Mouse (Mus musculus): ENCODE measurements at regions not wholly inside any gene's neighbourhood (a gene's known extent, or its start where the extent isn't known, plus 50 kb on each side); places are given as distances from the start of the nearest gene placed in this dataset.

DNA sequence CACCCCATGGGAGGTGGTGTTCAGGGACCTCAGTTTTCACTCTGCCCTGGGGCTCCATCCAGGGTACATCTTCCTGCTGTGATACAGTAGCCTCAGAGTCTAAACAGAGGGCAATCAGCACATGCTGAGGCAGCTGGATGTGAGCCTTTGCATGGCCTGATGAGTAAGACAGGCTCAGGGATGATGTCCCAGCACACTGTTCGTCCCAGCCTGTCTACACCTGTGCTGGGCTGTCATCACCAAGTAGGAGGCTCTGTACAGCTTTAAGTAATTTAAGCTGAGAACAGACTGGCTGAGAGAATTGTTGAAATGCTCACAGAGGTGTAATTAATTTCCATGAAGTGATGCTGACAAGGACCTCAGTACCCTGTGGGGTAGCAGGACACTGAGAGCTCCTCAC is 132.8 kb upstream of the Adamts18 start:
- no peak for TF ChIP-seq TBP (IDR thresholded peaks at IDR 0.05; ENCODE audit: low read depth, low read length)
- TF ChIP-seq ZMIZ1 (IDR thresholded peaks at IDR 0.05; ENCODE audit: low read depth, low read length), result no peak
- no peaks in the 10 kb centered on the region for H3K4me1 ChIP-seq (ENCODE audit: control insufficient read depth in 1 of 2, insufficient read depth in 2 of 2, low read length in 2 of 2)
- no peak overlapping the region for H3K4me3 ChIP-seq (ENCODE audit: control insufficient read depth in 1 of 2, insufficient read depth in 1 of 2, low read depth in 2 of 2, low read length in 2 of 2)
- DNase-seq (ENCODE audit: low read depth, low spot score), result no peak
- no peak overlapping the region for H3K27ac ChIP-seq (ENCODE audit: control insufficient read depth, low read depth, low read length)
- no peaks in the 10 kb centered on the region for H3K79me2 ChIP-seq (ENCODE audit: control insufficient read depth, insufficient read depth, low read length, poor library complexity)
- H3K27me3 ChIP-seq (ENCODE audit: control insufficient read depth in 1 of 2, insufficient read depth in 2 of 2, low read length in 2 of 2), result no peaks in the 10 kb centered on the region; a peak in 1 of 4 replicates
- H3K9ac ChIP-seq (ENCODE audit: control insufficient read depth, low read depth, low read length, poor library complexity, severe bottlenecking), result no peak overlapping the region
- no peaks in the 10 kb centered on the region for H3K9me3 ChIP-seq (replicated peaks; ENCODE audit: insufficient read depth, low read length)
- no peaks in the 10 kb centered on the region for H3K36me3 ChIP-seq (ENCODE audit: control insufficient read depth in 1 of 2, insufficient read depth in 2 of 2, low read length in 2 of 2)

DNA sequence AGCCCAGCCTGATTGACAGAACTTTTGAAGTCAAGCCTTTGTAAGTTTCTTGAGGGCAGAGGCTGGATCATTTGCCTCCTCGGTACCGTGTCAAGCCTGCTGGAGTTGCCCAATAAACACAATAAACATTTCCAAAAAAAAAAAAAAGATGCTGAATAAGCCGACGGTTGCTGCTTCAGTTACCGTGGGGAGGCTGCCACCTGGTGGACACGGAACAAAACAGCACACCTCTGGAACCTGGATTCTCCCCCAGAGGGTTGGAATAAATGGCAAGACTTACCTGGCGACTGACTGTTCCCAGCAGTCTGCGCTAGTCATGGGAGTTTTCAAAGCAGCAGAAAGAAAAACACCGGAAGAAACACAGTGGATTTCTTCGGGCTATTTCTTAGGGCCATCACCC is 136.3 kb upstream of the Adamts18 start:
- DNase-seq (ENCODE audit: low read depth, low spot score), result peak; percentile 9
- Histone ChIP-seq H3K9ac (ENCODE audit: control insufficient read depth, low read depth, low read length, poor library complexity, severe bottlenecking) (no peak overlapping the region), H3K4me3 (ENCODE audit: control insufficient read depth in 1 of 2, insufficient read depth in 1 of 2, low read depth in 2 of 2, low read length in 2 of 2) (no peak overlapping the region), H3K4me1 (ENCODE audit: control insufficient read depth in 1 of 2, insufficient read depth in 2 of 2, low read length in 2 of 2) (no peaks in the 10 kb centered on the region), H3K36me3 (ENCODE audit: control insufficient read depth in 1 of 2, insufficient read depth in 2 of 2, low read length in 2 of 2) (no peaks in the 10 kb centered on the region), H3K9me3 (replicated peaks; ENCODE audit: insufficient read depth, low read length) (no peaks in the 10 kb centered on the region), H3K79me2 (ENCODE audit: control insufficient read depth, insufficient read depth, low read length, poor library complexity) (no peaks in the 10 kb centered on the region), H3K27me3 (ENCODE audit: control insufficient read depth in 1 of 2, insufficient read depth in 2 of 2, low read length in 2 of 2) (no peaks in the 10 kb centered on the region), H3K27ac (ENCODE audit: control insufficient read depth, low read depth, low read length) (no peak overlapping the region)
- TF ChIP-seq RAD21 (IDR thresholded peaks at IDR 0.05; ENCODE audit: low read depth, low read length) (peak; percentile 42), SMC3 (IDR thresholded peaks at IDR 0.05; ENCODE audit: low read depth, low read length) (peak; percentile 41), ZNF384 (IDR thresholded peaks at IDR 0.05; ENCODE audit: low read depth, low read length) (0 out of 2 replicates have a peak, but pooled peaks have one; percentile 20), POLR2AphosphoS2 (IDR thresholded peaks at IDR 0.05; ENCODE audit: low read length) (no peak), CTCF (IDR thresholded peaks at IDR 0.05 in 2 of 3, conservative IDR thresholded peaks at IDR 0.05 in 1 of 3; ENCODE audit: control insufficient read depth in 1 of 3, insufficient read depth in 1 of 3, low read depth in 2 of 3, low read length in 3 of 3, poor library complexity in 1 of 3, severe bottlenecking in 1 of 3) (peak; percentile 24 to 66 (median 45); a peak in 4 of 6 replicates), POLR2A (IDR thresholded peaks at IDR 0.05; ENCODE audit: control insufficient read depth in 1 of 2, insufficient read depth in 1 of 2, low read depth in 1 of 2, low read length in 2 of 2, poor library complexity in 1 of 2) (no peak)

DNA sequence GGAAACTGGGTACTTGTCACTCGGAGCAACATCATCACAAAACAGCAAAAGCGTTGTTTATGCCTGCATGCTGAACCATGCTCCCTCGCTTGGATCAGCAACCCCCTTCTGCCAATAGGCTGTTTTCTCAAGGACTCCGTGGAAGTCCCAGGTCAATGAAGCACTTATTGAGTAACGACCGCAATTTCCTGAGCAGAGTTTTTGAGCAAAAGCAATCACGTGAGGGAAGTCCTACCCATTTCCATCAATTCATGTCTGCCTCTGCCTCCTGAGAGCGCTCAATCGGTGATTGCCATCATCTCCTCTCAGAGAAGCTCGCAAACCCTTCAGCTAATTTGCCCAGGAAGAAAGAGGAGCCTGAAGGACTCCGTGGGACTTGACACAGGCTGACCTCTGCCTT is 136.9 kb upstream of the Adamts18 start:
- no peaks in the 10 kb centered on the region for H3K27me3 ChIP-seq (ENCODE audit: control insufficient read depth in 1 of 2, insufficient read depth in 2 of 2, low read length in 2 of 2)
- H3K9me3 ChIP-seq (replicated peaks; ENCODE audit: insufficient read depth, low read length), result no peaks in the 10 kb centered on the region
- no peaks in the 10 kb centered on the region for H3K36me3 ChIP-seq (ENCODE audit: control insufficient read depth in 1 of 2, insufficient read depth in 2 of 2, low read length in 2 of 2)
- no peaks in the 10 kb centered on the region for H3K79me2 ChIP-seq (ENCODE audit: control insufficient read depth, insufficient read depth, low read length, poor library complexity)
- TF ChIP-seq RCOR1 (IDR thresholded peaks at IDR 0.05; ENCODE audit: low read depth, low read length) (no peak), NRF1 (IDR thresholded peaks at IDR 0.05; ENCODE audit: insufficient read depth, low read depth, low read length, poor library complexity, severe bottlenecking) (no peak)
- H3K4me3 ChIP-seq (ENCODE audit: control insufficient read depth in 1 of 2, insufficient read depth in 1 of 2, low read depth in 2 of 2, low read length in 2 of 2), result no peak overlapping the region
- no peak overlapping the region for H3K9ac ChIP-seq (ENCODE audit: control insufficient read depth, low read depth, low read length, poor library complexity, severe bottlenecking)
- H3K4me1 ChIP-seq (ENCODE audit: control insufficient read depth in 1 of 2, insufficient read depth in 2 of 2, low read length in 2 of 2), result no peaks in the 10 kb centered on the region
- no peak overlapping the region for H3K27ac ChIP-seq (ENCODE audit: control insufficient read depth, low read depth, low read length)
- no peak for DNase-seq (ENCODE audit: low read depth, low spot score)

GRCm38 (mm10) chr8:113985948-113986347 is 137.4 kb upstream of the Adamts18 start:
- Histone ChIP-seq H3K4me3 (ENCODE audit: control insufficient read depth in 1 of 2, insufficient read depth in 1 of 2, low read depth in 2 of 2, low read length in 2 of 2) (no peak overlapping the region), H3K4me1 (ENCODE audit: control insufficient read depth in 1 of 2, insufficient read depth in 2 of 2, low read length in 2 of 2) (no peaks in the 10 kb centered on the region), H3K27ac (ENCODE audit: control insufficient read depth, low read depth, low read length) (no peak overlapping the region), H3K9me3 (replicated peaks; ENCODE audit: insufficient read depth, low read length) (no peaks in the 10 kb centered on the region), H3K79me2 (ENCODE audit: control insufficient read depth, insufficient read depth, low read length, poor library complexity) (no peaks in the 10 kb centered on the region), H3K36me3 (ENCODE audit: control insufficient read depth in 1 of 2, insufficient read depth in 2 of 2, low read length in 2 of 2) (no peaks in the 10 kb centered on the region), H3K9ac (ENCODE audit: control insufficient read depth, low read depth, low read length, poor library complexity, severe bottlenecking) (no peak overlapping the region), H3K27me3 (ENCODE audit: control insufficient read depth in 1 of 2, insufficient read depth in 2 of 2, low read length in 2 of 2) (no peaks in the 10 kb centered on the region)
- DNase-seq (ENCODE audit: low read depth, low spot score), result no peak
- TF ChIP-seq CTCF (IDR thresholded peaks at IDR 0.05 in 2 of 3, conservative IDR thresholded peaks at IDR 0.05 in 1 of 3; ENCODE audit: control insufficient read depth in 1 of 3, insufficient read depth in 1 of 3, low read depth in 2 of 3, low read length in 3 of 3, poor library complexity in 1 of 3, severe bottlenecking in 1 of 3) (no peak), POLR2AphosphoS5 (IDR thresholded peaks at IDR 0.05; ENCODE audit: borderline replicate concordance, low read depth, low read length) (no peak), POLR2A (IDR thresholded peaks at IDR 0.05; ENCODE audit: control insufficient read depth in 1 of 2, insufficient read depth in 1 of 2, low read depth in 1 of 2, low read length in 2 of 2, poor library complexity in 1 of 2) (no peak), BHLHE40 (IDR thresholded peaks at IDR 0.05; ENCODE audit: borderline replicate concordance, low read depth, low read length) (no peak), HCFC1 (IDR thresholded peaks at IDR 0.05; ENCODE audit: low read depth, low read length) (no peak), POLR2AphosphoS2 (IDR thresholded peaks at IDR 0.05; ENCODE audit: low read length) (no peak), ZKSCAN1 (IDR thresholded peaks at IDR 0.05; ENCODE audit: low read depth, low read length) (no peak), ELF1 (IDR thresholded peaks at IDR 0.05; ENCODE audit: low read depth, low read length) (no peak), GABPA (IDR thresholded peaks at IDR 0.05; ENCODE audit: low read depth, low read length) (no peak), SMC3 (IDR thresholded peaks at IDR 0.05; ENCODE audit: low read depth, low read length) (no peak), ZNF384 (IDR thresholded peaks at IDR 0.05; ENCODE audit: low read depth, low read length) (no peak), RAD21 (IDR thresholded peaks at IDR 0.05; ENCODE audit: low read depth, low read length) (no peak), MEF2A (IDR thresholded peaks at IDR 0.05; ENCODE audit: extremely low read depth, insufficient replicate concordance, low read depth, low read length, poor library complexity, severe bottlenecking) (no peak), MAFK (IDR thresholded peaks at IDR 0.05; ENCODE audit: borderline replicate concordance, low read depth, low read length) (no peak), USF1 (IDR thresholded peaks at IDR 0.05; ENCODE audit: low read depth, low read length) (no peak)

Data from MEL (cell line).